Mouse (Mus musculus): ENCODE results near the gene Pld4.

GRCm38 (mm10) chr12:112734108-112734820 is 26.2 kb upstream of the Pld4 start:
- TF ChIP-seq CTCF (IDR thresholded peaks at IDR 0.05; ENCODE audit: low read depth): no peak
- no peak for TF ChIP-seq EP300 (IDR thresholded peaks at IDR 0.05; ENCODE audit: low read depth)
